Mouse (Mus musculus): Measurements from ENCODE around the gene Dcbld1. TPM values are rescaled to one million over a fixed set of nuclear protein-coding genes. Genes with fewer than 3 reads are reported as not detected.
"Not testable (repeated sequence)": the region's sequence is repeated elsewhere in the genome, so short reads cannot be mapped to it uniquely, and the experiment has no call there.

Dcbld1 gene
- total RNA-seq, 2 experiments from 2014 or later, result 5.5 to 6.3 TPM

- no peak for DNase-seq (ENCODE audit: low spot score in 2 of 2)
- intact Hi-C loops (cut with DNase I), result no loop called here
These were observed 60.6 kb downstream of the Dcbld1 start for GRCm38 (mm10) chr10:52293921-52294577.

- intact Hi-C loops (cut with DNase I), result no loop called here
- no peak for DNase-seq (ENCODE audit: low spot score in 2 of 2)
These were observed 62.5 kb downstream of the Dcbld1 start for GRCm38 (mm10) chr10:52295934-52296333.

GRCm38 (mm10) chr10:52298568-52298967 is 65.1 kb downstream of the Dcbld1 start:
- DNase-seq (ENCODE audit: low spot score in 2 of 2); intact Hi-C loops (cut with DNase I): not testable (repeated sequence)

GRCm38 (mm10) chr10:52301766-52302165 is 68.3 kb downstream of the Dcbld1 start:
- intact Hi-C loops (cut with DNase I), result no loop called here
- DNase-seq (ENCODE audit: low spot score in 2 of 2), result no peak

- DNase-seq (ENCODE audit: low spot score in 2 of 2), result no peak
- intact Hi-C loops (cut with DNase I), result no loop called here
These were observed 68.9 kb downstream of the Dcbld1 start for GRCm38 (mm10) chr10:52302271-52302670.

GRCm38 (mm10) chr10:52304574-52304973 is 71.2 kb downstream of the Dcbld1 start:
- intact Hi-C loops (cut with DNase I), result no loop called here
- DNase-seq (ENCODE audit: low spot score in 2 of 2), result no peak

DNA sequence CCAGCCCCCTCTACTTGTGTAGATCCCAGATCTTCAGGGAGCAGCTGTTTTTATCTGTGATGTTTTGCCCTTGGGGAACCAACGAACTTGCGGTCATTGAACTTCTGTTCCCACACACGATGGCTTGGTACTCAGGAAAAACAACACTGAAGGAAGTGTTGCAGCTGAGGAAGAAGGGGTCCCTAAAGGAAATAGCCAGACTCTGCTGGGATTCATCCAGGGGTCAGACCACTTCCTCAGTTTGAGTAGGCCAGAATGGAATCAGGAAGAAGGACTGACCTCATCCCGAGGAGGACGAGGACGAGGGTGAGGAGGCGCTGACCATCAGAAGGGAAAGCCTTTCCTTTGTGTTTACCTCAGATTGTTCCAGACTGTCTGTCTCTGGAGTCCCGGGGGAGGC is 75.8 kb downstream of the Dcbld1 start:
- intact Hi-C loops (cut with DNase I), result no loop called here
- no peak for DNase-seq (ENCODE audit: low spot score in 2 of 2)

DNA sequence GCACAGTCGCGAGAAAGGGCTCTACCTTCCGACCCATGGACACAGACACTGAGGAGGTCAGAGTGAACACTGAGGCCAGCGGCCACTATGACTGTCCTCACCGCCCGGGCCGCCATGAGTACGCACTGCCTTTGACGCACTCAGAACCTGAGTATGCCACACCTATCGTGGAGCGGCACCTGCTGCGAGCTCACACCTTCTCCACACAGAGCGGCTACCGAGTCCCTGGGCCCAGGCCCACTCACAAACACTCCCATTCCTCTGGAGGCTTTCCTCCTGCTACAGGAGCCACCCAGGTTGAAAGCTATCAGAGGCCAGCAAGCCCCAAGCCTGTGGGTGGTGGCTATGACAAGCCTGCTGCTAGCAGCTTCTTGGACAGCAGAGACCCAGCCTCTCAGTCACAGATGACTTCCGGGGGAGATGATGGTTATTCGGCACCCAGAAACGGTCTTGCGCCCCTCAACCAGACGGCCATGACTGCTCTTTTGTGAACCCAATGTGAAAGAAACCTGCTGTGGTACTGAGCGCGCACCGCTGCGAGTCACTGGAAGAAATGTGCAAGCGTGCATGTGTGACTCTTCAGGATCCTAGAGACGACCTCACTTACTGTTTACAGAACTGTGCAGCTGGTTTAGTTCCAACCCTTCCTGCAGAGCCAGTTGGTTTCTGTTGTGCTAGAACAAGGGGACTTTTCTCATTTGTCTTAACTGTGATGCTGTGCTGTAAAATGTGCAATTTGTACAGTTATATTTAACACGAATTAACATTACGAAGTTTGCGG is 86.3 kb downstream of the Dcbld1 start:
- no peak for DNase-seq (ENCODE audit: low spot score in 2 of 2)

DNA sequence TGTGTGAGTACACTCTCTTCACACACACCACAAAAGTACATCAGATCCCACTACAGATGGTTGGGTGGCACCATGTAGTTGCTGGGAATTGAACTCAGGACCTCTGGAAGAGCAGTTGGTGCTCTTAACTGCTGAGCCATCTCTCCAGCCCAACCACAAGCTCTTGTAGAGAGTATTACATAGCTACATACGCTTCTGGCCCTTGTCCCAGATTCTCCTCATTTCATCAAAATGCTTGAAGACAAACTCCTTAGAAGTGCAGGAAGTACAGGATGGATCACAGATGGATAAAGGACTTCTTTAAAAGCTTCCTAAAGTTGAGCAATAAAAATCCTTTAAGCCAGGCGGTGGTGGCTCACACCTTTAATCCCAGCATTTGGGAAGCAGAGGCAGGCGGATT is 88.5 kb downstream of the Dcbld1 start:
- DNase-seq (ENCODE audit: low spot score in 2 of 2), result no peak
- intact Hi-C loops (cut with DNase I), result no loop called here

More for the DNA sequence above, 86.3 kb downstream of the Dcbld1 start:
- intact Hi-C loops (cut with DNase I), result no loop called here

DNA sequence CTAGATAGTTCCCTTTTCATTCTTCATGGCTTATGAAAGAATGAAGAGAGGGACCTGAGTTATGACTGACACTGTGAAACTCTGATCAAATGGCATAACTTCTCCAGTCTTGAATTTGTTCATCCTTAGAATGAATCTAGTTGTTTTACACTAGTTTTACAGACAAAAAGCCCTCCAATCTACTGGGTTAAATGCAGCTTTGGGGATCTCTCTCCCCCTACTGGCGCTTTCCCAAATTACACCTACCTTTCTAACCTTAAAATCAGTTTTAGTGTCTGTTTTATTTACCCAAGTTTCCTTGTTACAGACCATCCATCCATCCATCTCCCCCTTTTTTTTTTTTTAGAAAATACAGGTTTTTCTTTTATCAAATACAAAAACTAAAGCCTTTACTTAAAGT is 97.6 kb downstream of the Dcbld1 start:
- intact Hi-C loops (cut with DNase I), result loop anchor here (5.0 kb wide), 3 partner anchors 99 to 224 kb away; partner anchors contain the start of gene Dcbld1
- no peak for DNase-seq (ENCODE audit: low spot score in 2 of 2)

GRCm38 (mm10) chr10:52343324-52343723 is 109.9 kb downstream of the Dcbld1 start:
- intact Hi-C loops (cut with DNase I); DNase-seq (ENCODE audit: low spot score in 2 of 2): not testable (repeated sequence)

DNA sequence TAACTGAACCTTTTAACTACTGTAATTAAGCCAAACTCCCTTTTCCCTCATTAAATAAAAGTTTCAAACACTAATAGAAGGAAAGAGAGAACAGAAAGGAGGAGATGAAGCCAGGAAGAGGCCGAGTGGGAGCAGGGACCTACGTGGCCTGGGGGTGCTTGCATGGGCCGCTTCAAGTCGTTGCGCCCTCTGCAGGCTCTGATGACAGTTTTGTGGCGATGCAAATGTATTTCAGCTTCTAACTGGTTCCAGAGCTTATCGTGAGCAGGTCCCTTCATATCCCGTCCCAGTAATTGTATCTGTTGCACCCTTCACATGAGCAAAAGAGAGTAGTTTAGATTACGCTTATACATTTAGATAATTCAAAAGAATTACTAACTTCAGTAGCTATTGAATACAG is 119.8 kb downstream of the Dcbld1 start:
- intact Hi-C loops (cut with DNase I), result no loop called here
- DNase-seq (ENCODE audit: low spot score in 2 of 2), result no peak

- DNase-seq (ENCODE audit: low spot score in 2 of 2), result no peak
- intact Hi-C loops (cut with DNase I), result no loop called here
These were observed 125.0 kb downstream of the Dcbld1 start, which contains the start of gene Gm26741 for GRCm38 (mm10) chr10:52358467-52358866. Gm26741 (plus strand) TSS chr10:52358767.

DNA sequence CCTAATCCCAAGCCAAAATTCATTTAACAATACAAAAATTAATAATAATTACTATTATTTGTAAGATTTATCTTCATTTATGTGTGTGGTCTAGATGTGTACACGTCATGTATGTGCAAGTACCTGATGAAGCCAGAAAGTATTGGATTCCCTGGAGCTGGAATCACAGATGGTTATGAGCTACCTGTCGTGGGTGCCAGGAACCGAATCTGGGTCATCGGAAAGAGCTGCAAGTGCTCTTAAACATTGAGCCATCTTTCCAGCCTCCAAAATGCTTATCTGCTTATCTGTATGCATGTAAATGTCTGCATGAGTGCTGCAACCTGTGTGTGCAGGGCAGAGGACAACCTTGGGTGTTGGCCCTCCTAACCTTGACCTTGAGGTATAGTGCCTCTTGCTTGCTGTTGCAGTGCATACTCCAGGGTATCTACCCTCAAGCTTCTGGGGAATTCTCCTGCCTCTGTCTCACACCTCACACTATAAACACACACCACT is 126.9 kb downstream of the Dcbld1 start:
- intact Hi-C loops (cut with DNase I), result no loop called here

DNA sequence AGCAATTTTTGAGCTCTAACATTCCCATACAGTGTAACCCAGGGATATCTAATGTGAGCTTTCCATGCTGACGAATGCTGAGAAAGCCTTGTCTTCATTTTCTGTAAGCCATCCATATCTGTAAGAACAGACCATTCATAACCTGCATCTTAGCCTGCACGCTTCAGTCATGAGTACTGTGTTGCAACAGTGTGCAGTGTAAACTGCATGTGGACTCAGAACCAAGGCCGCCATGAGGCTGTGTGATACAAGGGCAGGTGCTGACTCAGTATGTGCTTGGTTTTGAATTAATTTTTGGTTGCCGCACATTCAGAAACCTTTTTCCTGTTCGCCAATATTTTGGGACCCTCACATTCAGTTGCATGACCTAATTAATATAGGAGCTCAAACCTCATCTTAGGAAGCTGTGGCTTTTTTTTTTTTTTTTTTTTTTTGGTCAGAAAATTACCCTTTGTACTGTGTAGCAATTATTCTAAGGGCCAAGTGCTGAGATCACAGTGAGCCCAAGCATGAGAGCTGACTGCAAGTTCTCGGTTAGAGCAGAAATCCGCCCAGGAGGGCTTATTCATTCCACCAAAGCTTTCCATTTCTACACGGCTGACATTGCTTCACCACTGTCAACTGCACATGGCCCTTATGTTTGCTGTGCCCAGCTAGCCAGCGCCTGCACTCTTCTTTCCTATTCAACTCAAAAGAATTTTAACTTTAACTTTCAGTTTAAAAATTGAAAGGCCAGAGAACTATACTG is 127.6 kb downstream of the Dcbld1 start:
- DNase-seq (ENCODE audit: low spot score in 2 of 2), result no peak
- intact Hi-C loops (cut with DNase I), result no loop called here

More for the DNA sequence above, 126.9 kb downstream of the Dcbld1 start:
- DNase-seq (ENCODE audit: low spot score in 2 of 2), result no peak

DNA sequence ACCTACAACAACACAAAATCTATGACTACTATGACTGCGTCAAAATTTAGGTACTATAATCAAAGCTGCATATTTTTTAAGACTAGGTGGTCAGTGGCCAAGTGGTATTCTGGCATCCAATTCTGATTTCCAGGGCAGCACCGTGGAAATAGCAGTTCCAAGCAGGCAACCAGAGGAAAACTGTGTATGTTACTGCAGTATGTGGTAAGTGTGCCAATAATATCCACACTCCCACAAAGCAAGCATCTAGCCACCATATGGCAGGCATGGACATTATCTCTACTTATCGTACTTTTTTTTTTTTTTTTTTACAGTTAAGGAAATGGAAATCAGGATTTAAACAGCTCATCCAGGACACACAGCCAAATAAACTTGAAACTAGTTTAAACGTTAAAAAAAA is 135.0 kb downstream of the Dcbld1 start:
- DNase-seq (ENCODE audit: low spot score in 2 of 2), result no peak
- intact Hi-C loops (cut with DNase I), result no loop called here

Data from left cerebral cortex, postnatal 36 days (tissue).